Mouse (Mus musculus) splenic B cell, adult 2 months (primary cell): ENCODE data around the gene Apbb2.

Experiments
- DNase-seq: peaks from one replicate; pipeline ENCODE4 v3.0.0-alpha.2; 2011; ENCODE audit warnings: low read depth, low spot score
- H3K27me3 ChIP-seq: 2 replicates; pipeline ENCODE4 v1.6.1; 2012; ENCODE audit warnings: mild to moderate bottlenecking, low read length, moderate library complexity, mixed read lengths; ENCODE audit not compliant: control insufficient read depth, poor library complexity, insufficient read depth, severe bottlenecking
- H3K36me3 ChIP-seq: 2 replicates; pipeline ENCODE4 v1.6.1; 2012; ENCODE audit warnings: mild to moderate bottlenecking, low read length, moderate library complexity, mixed read lengths; ENCODE audit not compliant: control insufficient read depth, poor library complexity, insufficient read depth, severe bottlenecking

The Apbb2 gene

DNA sequence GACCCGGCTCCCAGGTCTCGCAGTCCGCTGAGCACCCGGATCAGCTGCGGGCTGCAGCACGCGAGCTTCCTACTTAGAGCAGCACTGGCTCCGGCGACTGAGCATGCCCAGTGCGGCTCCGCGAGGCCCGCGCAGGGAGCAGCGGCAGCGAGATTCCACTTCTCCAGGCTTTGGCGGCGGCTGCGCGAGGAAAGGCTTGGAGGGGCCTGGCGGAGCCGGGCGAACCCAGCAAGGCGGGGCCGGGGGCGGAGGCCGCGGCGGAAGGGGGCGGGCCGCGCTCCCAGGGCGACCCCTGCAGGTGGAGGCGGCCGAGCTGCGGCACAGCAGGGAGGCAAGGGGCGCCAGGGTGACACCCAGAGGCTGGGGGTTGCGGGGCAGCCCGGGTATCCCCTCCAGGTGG lies at the start of gene Apbb2:
TSS of gene Apbb2 (minus strand) at position 188 of the 400 bp plus-strand sequence.
- Histone ChIP-seq H3K27me3 (no peaks in the 10 kb centered on the region; the same call in 1 of the 2 replicates), H3K36me3 (no peaks in the 10 kb centered on the region)
- peak; percentile 81 for DNase-seq

DNA sequence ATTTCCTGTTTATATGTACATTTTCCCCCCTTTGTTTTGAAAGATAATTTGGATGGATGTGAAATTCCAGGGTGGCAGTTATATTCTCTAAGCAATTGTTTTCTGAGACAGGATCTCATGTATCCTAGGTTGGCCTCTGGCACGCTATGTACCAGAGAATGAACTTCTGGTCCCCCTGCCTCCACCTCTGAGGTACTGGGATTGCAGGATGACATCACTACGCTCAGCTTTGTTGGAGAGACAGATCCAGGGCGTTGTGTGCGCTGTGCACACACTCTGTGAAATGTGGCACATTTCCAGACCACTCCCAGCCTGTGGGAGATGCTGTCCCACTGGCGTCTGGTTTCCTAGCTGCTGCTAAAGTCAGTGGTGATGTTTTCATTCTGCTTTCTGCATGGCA lies 35.6 kb upstream of the Apbb2 start:
- no peak for DNase-seq
- Histone ChIP-seq H3K36me3 (no peaks in the 10 kb centered on the region), H3K27me3 (no peaks in the 10 kb centered on the region)

DNA sequence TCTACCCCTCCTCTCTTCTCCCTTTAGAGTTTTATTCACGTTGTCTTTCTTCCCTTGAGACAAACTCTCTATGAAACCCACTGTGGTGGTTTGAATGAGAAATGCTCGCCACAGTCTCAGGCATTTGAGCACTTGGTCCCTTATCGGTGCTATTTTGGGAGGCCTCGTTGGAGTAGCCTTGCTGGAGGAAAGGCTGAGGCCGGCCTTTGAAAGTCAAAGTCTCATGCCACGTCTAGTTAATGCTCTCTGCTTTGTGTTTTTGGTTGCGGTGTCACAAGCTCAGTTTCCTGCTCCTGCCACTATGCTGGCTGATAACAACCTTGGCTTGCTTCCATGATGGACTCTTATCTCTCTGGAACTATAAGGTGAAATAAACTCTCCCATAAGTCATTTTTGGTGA lies 28.9 kb upstream of the Apbb2 start:
- DNase-seq = no peak
- H3K36me3 ChIP-seq = no peaks in the 10 kb centered on the region
- no peaks in the 10 kb centered on the region for H3K27me3 ChIP-seq

DNA sequence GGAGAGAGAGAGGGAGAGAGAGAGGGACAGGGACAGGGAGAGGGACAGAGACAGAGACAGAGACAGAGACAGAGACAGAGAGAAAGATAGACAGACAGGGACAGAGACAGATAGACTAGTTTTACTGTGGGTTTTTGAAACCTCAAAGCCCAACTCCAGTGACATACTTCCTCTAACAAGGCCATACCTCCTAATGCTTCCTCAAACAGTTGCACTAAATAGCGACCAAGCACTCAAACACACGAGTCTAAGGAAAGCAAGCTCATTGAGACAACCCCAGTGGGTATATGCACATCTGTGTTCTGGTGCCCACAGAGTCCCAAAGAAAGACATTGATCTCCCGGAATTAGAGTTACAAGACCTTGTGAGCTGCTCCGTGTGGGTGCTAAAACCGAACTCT lies 24.7 kb upstream of the Apbb2 start:
- no peak for DNase-seq
- no peaks in the 10 kb centered on the region for H3K27me3 ChIP-seq
- H3K36me3 ChIP-seq = no peaks in the 10 kb centered on the region

DNA sequence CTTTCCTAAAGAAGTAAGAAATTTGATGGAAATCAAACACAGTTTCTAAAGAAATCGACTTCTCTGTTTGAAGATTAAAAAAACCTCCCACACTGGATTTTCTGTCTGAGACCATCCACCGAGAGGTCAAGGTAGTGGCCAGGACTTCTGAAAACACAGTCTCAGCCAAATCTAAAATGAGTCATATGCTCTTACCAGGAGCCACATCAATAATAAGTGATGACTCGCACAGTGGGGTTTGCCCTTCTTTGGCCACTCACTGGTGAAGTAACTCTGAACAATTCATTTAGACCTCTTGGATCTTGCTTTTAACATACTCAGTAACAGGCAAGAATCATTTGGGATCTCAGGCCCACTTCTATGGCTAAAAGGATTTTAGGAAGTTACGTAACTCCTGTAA lies 23.6 kb upstream of the Apbb2 start:
- DNase-seq = no peak
- H3K27me3 ChIP-seq = no peaks in the 10 kb centered on the region

DNA sequence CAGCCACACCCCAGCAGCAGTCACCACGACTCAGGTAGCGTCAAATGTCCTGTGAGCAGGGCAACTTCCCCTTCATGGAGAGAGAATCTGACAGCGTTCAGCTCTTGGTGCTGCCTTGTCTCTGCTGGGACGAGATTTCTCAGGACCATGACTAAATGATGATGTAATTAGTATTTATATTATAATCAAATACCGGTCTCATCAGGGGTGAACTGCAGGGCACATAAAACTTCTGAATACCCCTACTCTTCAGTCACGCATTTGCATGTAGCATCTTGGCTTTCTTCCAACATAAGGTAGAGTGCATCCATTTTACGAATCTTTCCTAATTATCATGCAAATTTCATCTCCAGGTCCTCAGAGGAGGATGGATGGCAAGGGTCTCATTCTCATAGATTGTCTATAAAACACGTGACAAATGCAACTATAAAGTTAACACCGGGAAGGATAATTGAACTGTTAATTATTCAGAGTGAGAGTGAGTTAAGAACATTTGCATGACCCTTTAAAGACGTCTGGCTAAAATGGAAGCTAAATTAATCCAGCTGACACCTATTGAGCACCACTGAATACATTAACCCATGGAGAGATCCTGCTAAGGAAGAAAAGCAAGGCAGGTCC lies 17.0 kb upstream of the Apbb2 start:
- DNase-seq = no peak
- H3K36me3 ChIP-seq = no peaks in the 10 kb centered on the region
- H3K27me3 ChIP-seq = no peaks in the 10 kb centered on the region

More for the DNA sequence above, 23.6 kb upstream of the Apbb2 start:
- H3K36me3 ChIP-seq = no peaks in the 10 kb centered on the region

DNA sequence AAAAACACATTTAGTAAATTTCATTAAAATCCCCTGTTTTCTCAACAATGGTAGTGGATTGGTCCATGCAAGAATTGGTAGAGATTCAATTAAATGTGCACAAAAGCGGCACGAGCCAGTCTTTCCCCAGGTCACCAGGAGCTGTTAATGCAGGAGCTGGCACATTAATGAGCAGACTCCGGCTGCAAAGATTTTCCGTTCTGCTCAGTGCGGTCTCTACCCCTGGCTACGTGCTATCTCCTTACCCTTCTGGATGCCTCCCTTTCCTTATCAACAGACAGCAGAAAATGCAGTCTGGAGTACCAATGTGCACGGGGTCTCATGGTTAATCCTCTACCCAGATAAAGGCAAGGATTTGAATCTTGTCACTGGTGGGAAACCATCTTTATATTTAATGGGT lies 9.2 kb upstream of the Apbb2 start:
- DNase-seq = no peak
- Histone ChIP-seq H3K36me3 (no peaks in the 10 kb centered on the region), H3K27me3 (no peaks in the 10 kb centered on the region)

DNA sequence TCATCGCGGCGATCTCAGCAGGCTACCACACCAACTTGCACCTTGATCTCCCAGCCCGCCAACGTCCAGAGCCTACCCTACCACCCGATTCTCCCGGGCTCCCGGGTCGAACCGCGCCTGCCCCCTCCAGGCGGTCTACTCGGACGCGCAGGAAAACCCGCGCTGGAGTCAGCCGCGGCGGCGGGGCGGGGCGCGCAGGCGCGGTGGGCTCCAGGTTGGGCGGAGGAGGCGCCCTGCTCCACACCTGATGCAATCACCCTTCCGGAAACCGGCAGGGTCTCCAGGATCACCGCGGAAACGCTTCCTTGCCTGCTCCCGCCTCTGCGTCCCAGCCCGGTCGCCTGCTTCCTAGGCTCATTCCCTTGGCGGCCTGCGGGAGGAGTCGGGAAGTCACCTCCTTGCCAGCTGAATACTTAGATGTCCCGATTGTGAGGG lies 1.6 kb upstream of the Apbb2 start:
- Histone ChIP-seq H3K36me3 (no peaks in the 10 kb centered on the region), H3K27me3 (no peaks in the 10 kb centered on the region; the same call in 1 of the 2 replicates)
- DNase-seq = peak; percentile 54

DNA sequence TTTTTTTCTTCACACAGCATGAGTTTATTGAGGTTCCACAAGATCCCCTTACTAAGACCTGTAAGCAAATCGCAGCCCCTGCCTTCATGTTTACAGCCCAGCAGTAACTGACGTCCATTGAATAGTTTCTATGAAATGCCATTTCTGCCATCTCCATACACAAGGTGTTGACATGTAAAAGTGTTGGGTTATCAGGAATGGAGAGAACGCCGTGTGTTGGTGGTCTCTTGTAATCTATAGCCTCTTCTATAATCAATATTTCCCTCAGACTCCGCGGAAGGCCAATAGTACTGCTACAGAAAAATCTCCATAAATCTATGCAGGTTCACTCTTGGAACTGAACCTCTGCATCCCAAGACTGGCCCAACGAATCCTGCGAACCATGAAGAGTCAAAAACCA lies 1.1 kb upstream of the Apbb2 start:
- H3K36me3 ChIP-seq = no peaks in the 10 kb centered on the region
- DNase-seq = no peak
- no peaks in the 10 kb centered on the region; the same call in 1 of the 2 replicates for H3K27me3 ChIP-seq

DNA sequence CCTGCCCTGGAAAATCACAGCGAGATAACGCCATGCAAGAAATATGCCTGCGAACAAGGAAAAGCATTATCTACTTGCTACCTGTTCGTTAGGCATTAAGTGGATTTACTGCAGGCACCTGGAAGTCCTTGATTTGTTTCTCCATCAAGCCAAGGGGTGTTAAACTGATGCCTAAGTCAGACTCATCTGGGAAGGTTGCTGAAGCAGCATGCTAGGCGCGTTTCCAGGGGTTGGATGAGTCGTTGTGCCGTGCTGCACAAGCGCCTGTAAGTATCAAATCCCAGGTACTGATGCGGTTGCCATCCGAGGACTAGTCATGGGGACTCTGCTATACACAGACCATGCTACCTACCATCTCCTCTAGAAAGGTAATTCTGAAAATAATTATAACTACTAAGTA lies 611 bp upstream of the Apbb2 start:
- Histone ChIP-seq H3K27me3 (no peaks in the 10 kb centered on the region; the same call in 1 of the 2 replicates), H3K36me3 (no peaks in the 10 kb centered on the region)
- DNase-seq = no peak

DNA sequence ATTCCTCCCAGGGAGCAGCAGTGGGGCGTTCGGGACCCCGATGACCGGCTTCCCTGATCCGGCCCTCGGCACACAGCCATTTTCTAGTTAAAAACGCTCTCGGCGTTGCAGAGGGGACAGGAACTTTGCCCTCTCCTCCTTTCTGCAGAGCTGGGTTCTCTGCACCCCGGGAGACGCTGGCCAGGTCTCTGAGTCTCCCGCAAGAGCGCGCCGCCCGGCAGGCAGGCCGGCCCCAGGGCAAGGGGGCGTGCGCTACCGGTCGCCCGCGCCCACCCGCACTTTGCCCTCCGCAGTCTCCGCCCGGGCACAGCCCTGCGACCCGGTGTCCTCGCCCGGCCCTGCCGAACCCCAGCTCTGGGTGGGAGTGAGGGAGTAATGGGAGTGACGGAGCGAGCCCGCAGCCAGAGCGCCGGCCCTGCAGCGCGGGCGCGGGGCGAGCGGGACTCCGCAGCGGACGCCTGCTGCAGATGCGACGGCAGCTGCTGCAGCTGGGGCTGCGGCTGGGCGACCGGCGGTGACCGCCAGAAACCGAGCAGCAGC lies 593 bp downstream of the Apbb2 start:
- H3K36me3 ChIP-seq = no peaks in the 10 kb centered on the region
- H3K27me3 ChIP-seq = no peaks in the 10 kb centered on the region; the same call in 1 of the 2 replicates
- DNase-seq = no peak

DNA sequence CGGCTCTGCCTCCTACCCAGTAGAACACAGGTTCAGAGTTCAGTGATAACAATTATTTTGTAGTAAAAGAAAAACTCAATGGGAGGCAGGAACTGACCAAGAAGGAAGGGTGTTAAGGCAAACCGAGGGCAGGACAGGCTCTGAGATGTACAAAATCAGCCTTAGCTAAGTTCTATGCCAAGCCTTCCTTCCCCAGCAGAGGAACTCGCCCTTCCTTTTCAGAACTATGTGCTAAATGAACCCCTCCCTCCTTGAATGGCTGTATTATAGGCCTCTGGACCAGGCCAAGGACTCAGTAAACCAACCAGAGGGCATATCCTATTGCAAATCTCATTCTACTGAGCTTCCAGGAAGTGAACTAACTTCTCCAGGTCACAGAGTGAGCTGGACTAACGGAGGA lies 3.6 kb downstream of the Apbb2 start:
- DNase-seq = no peak

DNA sequence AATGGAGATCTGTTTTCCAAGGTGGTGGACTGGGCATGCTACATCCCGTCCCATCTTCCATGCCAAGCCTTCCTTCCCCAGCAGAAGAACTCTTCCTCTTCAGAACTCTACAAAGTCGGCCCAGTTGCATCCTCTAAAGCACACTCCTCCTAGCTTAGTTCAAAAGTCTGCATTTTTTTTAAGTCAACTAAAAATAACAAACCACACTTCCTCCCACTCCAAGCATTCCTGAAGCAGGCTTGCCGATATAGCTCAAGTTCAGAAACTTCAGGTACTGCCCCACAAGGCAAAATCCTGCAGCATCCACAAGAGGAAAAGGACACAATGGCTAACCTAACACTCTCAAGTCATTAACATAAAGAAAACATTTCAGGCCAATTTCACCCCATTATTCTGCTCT lies 4.9 kb downstream of the Apbb2 start:
- Histone ChIP-seq H3K27me3 (no peaks in the 10 kb centered on the region; the same call in 1 of the 2 replicates), H3K36me3 (no peaks in the 10 kb centered on the region)
- DNase-seq = no peak

More for the DNA sequence above, 3.6 kb downstream of the Apbb2 start:
- Histone ChIP-seq H3K27me3 (no peaks in the 10 kb centered on the region; the same call in 1 of the 2 replicates), H3K36me3 (no peaks in the 10 kb centered on the region)

DNA sequence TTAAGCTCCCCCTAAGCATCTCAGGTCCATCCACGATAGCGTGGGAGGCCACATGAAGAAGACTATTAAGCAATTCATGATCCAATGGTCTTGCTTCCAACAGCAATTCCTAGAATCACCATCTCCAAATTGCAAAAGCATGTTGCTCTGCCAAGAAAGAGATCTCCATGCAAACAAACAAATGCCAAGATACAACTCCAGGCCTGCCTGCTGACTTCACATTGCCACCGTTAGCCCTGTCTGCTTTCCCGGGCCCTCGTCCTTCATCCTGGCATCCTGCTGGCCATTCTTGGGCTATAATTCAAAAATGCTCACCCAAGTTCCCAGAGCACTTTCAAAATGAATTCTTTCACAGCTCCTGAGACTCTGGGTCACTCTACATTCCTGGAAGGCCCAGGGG lies 5.6 kb downstream of the Apbb2 start:
- DNase-seq = no peak
- Histone ChIP-seq H3K36me3 (no peaks in the 10 kb centered on the region), H3K27me3 (no peaks in the 10 kb centered on the region; the same call in 1 of the 2 replicates)

DNA sequence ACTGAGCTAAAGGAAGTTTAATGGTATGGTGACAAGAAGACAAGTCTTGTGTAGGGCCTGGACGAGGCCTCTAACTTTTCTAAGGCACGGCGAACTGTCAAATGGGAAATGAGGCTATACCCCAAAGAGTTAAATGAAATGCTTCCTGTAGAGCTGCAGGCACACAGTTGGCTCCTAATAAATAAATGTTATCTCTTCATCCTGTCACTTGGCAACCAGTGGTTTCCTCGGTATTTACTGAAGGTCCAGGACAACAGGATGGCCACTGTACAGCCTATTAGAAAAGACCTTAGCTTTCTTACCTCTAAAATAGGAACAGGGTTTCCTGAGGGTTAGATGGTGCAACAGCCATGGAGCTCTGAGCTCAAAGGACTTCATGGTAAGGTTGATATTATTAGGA lies 6.7 kb downstream of the Apbb2 start:
- Histone ChIP-seq H3K36me3 (no peaks in the 10 kb centered on the region), H3K27me3 (no peaks in the 10 kb centered on the region; the same call in 1 of the 2 replicates)
- no peak for DNase-seq

DNA sequence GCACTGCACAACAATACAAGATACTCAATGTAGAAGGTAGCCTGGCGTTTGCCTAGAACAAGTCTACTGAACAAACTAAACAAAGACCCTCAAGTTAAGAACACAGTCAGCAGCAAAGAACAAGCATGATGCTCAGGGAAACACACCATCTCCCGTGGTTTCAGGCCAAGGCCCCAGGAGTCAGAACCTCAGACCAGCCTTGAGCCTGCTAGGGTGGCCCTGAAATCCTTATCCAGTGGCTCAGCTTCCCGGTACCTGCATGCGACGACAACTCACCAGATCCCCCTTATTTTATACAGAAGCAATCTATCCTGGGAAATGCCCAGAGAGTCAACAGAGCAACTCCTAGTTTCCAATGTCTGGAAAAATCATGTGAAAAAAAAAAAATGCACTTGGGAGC lies 7.2 kb downstream of the Apbb2 start:
- no peak for DNase-seq
- Histone ChIP-seq H3K36me3 (no peaks in the 10 kb centered on the region), H3K27me3 (no peaks in the 10 kb centered on the region; the same call in 1 of the 2 replicates)
